Mouse (Mus musculus) adipocyte (in vitro differentiated cells): Measurements from ENCODE around the gene Zfp691.

Experiments used
- DNase-seq: peaks from one replicate; pipeline ENCODE4 v3.0.0-alpha.2; 2016; ENCODE audit warnings: low spot score

The Zfp691 gene

DNA sequence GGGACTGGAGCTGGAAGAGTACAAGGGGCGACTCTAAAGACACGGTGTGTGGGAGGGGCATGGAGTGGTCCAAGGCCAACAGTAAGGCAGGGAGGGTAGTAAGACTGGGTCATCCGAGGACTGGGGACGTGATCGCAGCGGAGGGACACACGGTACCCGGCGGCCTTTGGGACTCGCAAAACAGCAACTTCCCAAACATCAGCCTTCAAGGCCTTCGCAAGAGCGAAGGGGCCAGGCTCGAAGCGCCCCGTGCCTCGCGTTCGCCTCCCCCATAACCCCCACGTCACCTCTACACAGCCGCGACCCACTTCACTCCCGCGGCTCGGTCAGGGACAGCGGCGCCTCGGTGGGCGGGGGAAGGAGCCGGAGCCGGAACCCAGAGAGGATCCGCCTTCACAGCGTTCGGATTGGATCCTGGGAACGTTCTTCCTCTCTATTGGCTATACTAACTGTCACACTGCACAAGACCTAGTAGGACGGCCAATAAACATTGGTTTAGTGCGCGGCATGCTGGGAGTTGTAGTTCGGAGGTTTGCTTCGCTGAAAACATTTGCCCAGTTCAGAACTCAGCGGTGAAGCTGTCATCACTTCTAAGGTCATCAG lies at the start of gene Zfp691:
Gene Zfp691, minus strand, starts transcription at position 345 of the 603 bp plus-strand sequence.
- DNase-seq: peak; percentile 95

DNA sequence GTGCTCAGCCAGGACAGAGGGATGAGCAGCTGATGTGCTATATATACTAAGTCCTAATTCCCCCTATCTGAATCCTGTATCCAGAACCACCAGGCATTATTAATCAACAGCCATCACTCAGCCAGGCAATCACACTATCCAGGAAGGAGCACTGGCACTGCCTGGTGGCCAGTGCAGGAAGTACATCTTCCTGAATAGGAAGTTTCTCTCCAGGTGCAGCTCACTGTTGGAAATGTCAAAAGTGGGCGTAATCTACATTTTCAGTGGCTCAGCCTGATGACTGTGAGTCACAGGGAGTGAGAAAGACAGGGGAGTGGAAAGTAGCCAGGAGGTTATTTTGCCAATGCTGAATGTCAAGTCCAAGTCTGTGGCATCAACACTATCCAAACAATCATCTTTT lies 49.7 kb upstream of the Zfp691 start:
- peak; percentile 43 for DNase-seq

DNA sequence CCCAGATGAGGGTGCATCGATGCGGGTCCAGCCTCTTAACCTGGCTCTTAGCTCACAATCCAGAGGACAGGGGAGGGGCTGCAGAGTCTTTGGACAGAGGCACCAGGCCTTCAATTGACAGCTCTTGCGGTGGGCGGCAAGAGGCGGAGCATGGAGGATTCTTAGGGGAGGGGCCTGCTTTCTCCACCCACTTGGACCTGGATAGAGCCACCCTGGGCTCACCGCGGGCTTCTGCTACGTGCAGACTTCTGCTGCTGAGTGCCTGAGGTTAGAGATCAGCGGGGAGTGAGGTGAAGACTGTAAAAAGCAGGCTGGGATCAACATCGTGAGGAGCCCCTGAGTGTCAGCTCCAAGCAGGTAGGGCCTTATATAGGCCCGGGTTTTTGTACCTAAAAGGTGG lies 44.2 kb upstream of the Zfp691 start, which contains the start of gene Tmem269:
Gene Tmem269, minus strand, starts transcription at position 49 of the 400 bp plus-strand sequence.
- DNase-seq: no peak

DNA sequence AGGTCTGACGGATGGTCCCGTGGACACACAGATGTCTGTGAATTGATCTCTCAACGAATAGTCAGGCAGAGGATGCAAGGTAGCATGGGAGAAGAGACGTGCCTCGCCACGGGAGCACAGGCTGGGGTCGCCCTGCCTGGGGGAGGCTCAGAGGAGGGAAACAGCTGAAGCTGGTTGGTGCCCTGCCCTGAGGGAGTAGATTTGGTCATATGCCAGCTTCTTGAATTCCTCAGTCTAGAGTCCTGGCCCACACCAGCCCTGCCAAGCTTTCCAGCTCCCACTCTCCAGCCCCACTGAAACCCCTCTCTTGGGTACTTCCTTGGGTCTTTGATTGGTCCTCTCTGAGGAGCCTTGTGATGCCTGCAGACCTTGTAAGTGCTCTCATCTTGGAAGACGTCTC lies 42.7 kb upstream of the Zfp691 start:
- peak; percentile 14 for DNase-seq

DNA sequence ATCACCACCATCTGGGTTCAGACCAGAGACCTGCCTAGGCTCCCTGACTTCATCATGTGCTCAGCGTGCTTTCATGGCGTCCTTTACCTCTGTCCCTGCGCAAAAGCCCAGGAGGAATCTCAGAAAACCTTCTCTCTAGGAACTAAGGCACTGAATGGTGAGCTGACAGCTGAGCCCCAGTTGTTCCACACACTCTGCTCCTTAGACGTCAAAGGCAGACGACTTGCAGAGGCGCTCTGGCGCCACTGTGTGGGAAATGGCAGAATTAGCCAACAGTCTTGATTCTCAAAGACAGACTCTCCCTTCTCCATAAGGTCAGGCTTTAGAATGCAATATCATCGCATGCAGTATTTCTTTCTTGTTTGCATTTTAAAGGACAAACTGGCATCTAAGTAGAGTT lies 30.7 kb upstream of the Zfp691 start:
- DNase-seq: peak; percentile 65

DNA sequence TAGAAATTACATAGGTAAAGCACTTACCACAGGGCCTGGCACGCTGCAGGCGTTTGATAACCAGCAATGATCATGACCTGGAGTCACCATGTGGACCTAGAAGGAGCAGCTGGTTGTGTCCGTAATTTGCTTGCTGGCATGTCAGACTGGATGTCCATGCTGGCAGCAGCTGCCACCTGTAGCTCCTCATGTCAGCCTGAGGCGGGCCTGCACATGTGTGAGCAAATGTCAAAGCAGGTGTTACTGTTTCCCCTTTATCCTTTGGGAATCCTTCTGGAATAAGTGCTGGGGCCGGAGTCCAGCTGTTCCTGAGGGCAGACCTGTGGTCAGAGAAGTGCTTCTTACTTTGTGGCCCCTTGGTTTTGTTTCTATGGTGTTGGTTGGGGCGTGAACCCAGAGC lies 24.1 kb upstream of the Zfp691 start:
- DNase-seq: no peak

DNA sequence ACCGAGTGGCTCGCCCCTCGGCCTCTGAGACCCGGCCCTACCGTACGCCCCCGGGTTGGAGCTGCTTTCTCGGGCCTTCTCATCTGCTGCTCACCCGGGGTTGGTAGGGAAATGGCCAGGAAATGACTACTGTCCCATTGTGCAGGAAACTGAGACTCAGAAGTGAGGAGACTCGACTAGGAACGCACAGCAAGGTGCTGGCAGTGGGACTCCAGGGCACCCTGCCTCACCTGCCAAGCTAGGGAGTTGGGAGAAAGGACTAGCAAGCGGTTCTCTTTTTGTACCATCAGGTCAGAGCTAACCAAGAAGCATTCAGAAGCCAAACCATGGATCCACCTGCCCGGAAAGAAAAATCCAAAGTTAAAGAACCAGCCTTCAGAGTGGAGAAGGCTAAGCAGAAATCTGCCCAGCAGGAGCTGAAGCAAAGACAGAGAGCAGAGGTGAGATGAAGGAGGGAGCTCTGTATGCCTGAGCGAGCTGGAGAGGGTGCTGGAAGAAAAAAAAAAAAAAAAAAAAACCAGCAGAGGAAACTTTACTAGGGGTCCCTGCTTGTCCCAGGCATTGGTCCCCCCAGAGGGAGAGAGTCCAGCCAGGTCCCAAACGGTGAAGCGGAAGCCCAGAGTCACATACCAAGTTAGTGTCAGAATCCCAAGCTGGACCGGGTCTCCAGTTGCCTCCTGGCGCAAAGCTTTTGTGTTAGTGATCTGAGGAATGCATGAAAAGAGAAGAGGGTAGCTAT lies 21.8 kb upstream of the Zfp691 start:
- DNase-seq: peak; percentile 16

DNA sequence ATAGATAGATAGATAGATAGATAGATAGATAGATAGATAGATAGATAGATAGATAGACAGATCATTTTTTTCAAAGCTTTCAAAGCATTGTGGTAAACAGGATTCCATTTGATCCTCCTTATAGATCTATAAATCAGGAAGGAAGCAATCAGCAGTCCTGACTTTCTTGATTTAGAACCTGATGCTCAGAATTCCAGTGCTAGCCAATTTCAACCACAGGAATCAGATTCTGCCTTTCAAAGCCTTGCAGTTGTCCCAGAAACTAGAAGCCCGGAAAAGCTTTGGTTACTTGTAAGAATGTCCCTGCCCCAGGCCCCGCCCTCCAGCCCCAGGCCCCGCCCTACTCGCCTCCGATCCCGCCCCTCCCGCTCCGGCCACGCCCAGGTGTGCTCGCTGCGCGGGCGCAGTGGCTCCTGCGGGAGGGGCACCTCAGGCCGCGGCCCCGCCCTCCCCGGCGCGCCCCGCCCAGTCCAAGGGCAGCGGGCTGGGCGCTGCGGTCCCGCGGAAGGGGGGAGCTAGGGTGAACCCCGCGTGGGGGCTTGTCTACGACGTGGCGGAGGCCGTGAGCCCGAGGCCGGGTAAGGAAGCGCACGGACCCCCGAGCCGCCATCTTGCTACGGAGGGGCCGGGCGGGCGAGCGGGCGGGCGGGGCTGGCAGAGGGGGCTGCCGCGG lies 21.1 kb upstream of the Zfp691 start, which contains the start of gene Svbp:
Gene Svbp, plus strand, starts transcription at position 398 of the 673 bp plus-strand sequence.
- DNase-seq: peak; percentile 84

DNA sequence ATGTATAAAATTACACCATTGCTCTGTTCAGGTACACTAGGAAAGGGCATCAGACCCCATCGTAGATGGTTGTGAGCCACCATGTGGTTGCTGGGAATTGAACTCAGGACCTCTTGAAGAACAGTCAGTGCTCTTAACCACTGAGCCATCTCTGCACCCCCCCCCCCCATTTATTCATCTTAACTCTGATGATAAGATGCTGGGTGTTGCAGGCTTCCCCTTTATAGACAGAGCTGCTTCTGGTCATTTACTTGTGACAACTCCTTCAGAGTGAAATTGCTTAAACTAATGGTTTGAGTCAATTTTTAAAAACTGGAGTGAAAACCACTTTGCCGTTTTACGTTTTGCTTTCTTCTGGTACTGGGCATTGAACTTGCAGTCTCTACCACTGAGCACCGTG lies 18.8 kb upstream of the Zfp691 start:
- no peak for DNase-seq

DNA sequence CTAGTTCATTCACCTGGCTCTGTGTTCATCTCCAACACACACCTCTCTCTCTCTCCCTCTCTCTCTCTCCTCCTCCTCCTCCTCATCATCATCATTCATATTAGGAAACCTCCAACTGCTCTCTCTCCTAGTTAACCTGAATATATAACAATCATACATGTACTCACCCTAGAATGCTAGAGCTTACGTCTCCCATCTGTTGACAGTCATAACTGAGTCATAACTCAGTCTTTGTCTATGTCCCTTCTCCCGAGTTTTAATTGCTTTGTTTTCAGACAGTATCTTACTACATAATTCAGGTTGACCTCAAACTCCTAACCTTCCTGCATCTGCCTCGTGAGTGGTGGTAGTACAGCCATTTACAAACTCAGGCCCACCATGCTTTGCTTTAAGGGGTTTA lies 17.3 kb upstream of the Zfp691 start:
- no peak for DNase-seq

DNA sequence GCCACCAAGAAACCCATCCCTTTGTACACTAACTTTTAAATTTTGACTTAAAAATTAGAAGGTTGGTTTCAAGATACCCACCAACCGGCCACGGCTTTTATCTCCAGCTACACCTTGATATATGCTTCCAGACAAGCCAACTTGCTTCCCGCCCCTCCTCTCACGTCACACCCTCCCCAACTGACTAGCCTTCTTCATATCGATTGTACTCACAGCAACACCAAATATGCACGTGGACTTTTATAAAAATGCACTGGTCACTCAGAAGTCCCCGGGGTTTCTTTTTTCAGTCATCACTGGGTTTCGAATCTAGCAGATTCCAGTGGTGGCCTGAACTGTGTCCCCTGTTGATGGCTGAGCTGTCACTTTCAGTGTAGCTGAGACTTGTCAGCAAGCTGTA lies 16.6 kb upstream of the Zfp691 start:
- no peak for DNase-seq

DNA sequence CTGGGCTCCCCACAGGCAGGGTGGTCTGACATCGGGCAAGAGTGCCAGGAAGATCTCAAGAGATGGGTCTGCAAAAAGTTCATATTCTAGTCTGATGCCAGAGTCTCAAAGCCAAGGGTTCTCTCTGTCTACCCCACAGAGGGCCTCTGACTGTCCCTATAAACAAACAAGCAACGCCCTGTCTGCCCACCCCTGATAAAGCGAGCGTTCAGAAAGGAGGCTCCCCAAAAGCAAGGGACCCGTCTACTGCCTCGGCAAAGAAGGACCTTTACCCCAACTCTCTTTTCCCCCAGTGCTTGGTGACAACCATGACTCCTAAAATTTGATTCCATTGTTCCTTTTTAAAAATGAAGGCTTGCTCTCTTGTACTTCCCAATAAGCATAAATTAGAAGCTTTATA lies 15.9 kb upstream of the Zfp691 start, which contains the start of gene Ermap:
Gene Ermap, minus strand, starts transcription at position 148 of the 400 bp plus-strand sequence.
- DNase-seq: no peak

DNA sequence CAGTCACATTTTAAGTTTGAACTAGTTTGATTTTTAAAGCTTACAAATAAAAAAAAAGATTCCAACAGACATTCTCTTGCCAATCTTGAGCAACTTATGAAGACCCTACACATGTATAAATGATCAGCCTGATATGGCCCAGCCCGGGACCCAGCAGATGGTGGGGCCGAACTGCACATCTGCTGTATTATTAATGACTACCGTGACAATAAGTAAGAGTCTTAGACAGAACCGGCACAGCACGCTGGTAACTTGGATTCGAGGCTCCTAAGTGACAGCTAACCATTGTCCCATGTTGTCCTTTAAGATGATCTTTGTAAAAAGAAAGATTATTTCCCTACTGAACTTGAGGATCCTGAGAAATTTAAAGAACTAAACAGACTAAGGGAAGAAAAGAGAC lies 15.4 kb upstream of the Zfp691 start:
- no peak for DNase-seq

DNA sequence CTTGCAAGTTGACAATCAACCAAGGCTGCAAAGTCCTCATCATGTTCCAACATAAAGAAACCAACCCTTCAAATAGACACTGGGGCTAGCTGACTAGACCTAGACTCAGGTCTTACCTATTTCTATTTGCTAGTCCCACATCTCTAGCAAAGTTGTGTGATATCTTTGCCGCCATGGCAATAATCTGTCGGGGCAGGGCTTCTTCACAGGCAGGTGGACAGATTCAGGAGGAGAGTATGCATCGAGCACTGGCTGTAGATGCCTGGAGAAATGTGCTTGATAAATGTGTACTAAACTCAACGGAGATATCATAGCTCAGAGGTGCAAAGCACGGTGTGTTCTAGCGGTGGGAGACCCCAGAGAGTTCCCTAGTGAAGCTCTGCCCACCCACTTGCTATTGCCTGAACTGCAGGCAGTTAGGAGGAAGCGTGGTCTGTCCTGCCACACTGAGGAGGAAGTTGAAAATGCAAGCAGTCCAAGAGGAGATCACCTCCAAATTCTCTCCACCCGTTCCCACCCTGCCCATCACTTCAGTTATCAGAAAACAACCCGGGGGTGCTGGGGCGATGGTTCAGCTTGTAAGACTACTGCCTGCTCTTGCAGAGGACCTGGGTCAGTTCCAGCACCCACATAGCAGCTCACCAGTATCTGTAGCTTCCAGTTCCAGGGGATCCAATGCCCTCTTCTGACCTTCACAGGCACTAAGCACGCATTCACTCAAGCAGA lies 14.2 kb upstream of the Zfp691 start:
- no peak for DNase-seq

DNA sequence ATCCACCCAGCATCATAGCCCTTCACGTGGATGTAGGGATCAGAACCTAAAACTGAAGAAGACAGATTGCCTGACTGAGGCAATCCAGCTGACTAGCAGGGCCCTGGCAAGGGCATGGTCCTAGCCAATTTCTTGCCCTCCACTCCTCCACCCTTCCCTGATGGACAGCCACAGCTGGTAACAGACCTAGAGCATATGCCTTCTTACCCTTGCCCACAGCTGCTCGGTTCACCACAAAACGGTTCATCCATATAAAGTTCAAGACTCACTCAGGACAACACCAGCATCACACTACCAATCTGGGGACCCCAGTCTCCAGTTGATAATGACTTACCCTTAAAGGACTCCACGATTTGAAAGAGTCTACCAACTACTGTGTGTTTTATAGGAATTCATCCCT lies 11.8 kb upstream of the Zfp691 start:
- no peak for DNase-seq

DNA sequence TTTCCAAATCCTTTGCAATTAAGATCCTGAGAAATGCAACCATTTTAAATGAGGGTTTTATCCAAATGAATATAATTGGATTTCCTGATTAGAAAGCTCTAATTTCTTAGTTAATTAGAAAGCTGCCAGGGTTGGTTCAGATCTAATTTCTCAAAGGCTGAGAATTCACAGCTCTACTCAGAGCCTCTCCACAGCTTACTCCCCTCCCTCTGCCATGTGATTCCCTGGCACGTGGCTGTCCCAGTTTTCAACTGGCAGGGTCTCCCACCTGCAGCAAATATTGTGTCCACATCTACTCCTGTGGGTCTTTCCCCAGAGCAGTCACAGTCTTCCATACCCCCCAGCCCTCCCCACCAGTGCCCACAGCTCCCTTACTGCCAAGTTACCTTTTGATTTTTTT lies 9.5 kb upstream of the Zfp691 start:
- no peak for DNase-seq

DNA sequence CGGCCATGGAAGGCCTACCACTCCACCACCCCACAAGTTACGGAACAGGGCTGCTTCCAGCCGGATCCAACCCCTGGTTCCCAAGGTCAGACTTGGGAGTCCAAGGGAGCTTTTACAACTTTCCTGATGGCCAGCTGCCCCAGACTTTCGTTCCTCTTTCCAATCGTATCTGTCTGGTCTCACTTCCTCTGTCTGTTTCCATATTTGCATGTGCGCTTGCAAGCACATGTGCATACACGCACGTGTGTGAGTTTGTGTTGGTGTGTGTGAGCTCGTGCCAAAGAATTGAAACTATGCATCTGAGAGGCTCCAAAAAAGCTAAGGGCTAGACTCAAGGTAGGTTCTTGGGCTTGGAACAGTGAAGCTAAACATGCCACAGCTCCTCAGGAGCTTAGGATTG lies 7.5 kb upstream of the Zfp691 start:
- no peak for DNase-seq

DNA sequence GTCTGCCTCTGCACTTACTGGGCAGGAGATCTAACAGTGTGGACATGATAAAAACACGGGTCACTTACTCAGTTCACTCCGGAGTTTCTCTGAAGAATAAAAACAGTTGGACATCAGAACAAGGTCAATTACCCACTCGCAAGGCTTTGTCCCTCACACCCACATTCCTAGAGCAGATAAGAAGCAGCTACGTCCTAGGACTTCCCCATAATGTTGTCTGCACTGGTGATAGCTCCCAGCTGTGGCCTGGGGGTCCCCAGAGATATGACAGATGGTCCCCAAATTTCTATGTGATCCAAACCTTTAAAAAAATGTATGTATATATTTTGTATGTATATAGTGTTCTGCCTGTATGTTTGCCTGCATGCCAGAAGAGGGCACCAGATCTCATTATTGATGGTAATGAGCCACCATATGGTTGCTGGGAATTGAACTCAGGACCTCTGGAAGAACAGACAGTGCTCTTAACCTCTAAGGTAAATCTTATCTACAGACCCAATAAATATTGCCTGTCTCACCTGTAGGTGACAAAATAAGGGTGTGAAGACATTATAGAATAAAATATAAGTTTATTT lies 6.2 kb upstream of the Zfp691 start:
- DNase-seq: no peak

DNA sequence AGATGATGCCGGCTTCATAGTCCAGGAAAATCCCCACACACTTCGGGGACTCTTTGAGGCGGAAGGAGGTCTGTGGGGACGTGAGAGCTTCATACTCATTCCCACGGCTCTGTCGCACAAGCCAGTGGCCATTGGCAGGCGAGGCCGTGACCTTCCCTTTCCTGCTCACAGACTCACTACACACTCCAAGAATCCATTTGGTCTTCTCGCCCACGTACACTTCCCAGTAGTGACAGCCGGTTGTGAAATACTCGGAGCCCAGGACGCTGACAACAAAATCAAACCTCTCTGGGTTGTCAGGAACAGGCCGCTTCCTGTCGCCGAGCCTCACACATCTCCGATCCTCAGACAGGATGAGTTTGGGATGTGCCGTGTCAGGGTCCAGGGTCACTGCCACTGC lies 4.3 kb upstream of the Zfp691 start:
- no peak for DNase-seq

DNA sequence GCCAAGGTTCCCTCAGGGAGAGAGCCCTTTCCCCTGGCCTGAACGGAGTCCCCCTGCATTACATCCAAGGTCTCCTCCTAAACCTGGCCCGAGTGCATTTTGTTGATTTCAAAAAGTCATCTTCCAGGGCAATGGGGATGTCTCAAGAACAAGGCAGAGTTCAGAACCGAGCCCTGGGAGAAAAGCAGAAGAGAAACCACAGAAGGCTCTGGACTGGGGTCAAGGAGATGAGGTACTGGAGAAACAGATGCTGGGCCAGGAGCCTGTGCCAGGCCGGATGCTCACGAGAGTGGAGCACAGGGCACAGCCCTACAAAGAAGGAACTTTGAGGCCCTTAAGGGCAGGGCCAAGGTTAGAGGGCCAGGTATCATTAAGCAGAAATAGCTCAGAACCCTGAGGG lies 3.7 kb upstream of the Zfp691 start:
- peak; percentile 12 for DNase-seq

DNA sequence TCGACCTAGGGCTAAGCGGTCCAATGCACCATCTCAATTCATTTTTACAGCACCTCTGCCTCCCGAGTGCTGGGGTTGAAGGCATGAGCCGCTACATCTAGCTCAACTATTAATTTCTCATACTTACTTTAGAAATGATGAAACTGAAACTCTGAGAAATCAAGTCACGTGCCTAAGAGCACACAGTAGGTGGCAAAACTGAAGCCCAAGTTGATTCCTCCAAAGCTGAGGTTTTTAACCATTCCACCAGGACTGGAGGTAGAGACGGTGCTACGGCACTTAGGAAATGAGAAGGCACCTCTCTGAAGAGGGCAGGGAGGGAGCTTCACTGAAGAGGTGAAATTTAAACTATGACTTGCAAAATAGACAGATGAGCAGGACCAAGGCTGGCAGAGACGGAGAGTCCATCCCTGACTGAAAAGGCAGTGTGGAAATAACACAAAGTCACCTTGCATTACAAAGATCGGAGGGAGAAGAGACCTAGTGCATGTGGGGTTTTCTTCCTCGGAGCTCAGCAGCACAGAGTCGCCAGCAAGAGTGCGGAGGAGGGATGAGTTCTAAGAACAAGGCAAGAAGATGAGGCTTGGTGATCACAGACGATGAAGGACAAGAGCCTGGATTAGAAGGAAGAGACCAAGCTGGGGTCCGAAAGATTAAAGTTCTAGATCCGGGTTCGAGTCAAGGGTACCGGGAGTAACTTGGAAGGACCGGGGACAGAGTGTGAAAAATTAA lies 910 bp downstream of the Zfp691 start:
- no peak for DNase-seq
